Mouse (Mus musculus) spleen, adult 2 months (tissue): ENCODE measurements at regions not wholly inside any gene's neighbourhood (a gene's known extent, or its start where the extent isn't known, plus 50 kb on each side); places are given as distances from the start of the nearest gene placed in this dataset.

Source experiments
- DNase-seq, 2 experiments: peaks; one replicate each; pipeline versions ENCODE4 v3.0.0 to v3.0.0-alpha.2; 2012 to 2021; ENCODE audit warnings: low spot score in 2 of 2, low read depth in 1 of 2
- H3K27ac ChIP-seq: fragments of 200-500 bp; 2 replicates; pipeline ENCODE4 v1.5.1; 2012; ENCODE audit warnings: low read length, inconsistent platforms; ENCODE audit not compliant: insufficient read depth
- H3K27me3 ChIP-seq: fragments of 200-500 bp; 2 replicates; pipeline ENCODE4 v1.6.1; 2012; ENCODE audit warnings: mild to moderate bottlenecking, moderate library complexity, low read length, inconsistent platforms; ENCODE audit not compliant: control insufficient read depth, insufficient read depth
- H3K36me3 ChIP-seq: fragments of 200-500 bp; 2 replicates; pipeline ENCODE4 v1.6.1; 2012; ENCODE audit warnings: mild to moderate bottlenecking, low read length, inconsistent platforms; ENCODE audit not compliant: control insufficient read depth, insufficient read depth
- H3K4me1 ChIP-seq: fragments of 200-500 bp; 2 replicates; pipeline ENCODE4 v1.6.1; 2011; ENCODE audit warnings: inconsistent platforms; ENCODE audit not compliant: control insufficient read depth, insufficient read depth, insufficient read length
- H3K4me3 ChIP-seq: fragments of 200-500 bp; 2 replicates; pipeline ENCODE4 v1.5.1; 2011; ENCODE audit warnings: mild to moderate bottlenecking, inconsistent platforms; ENCODE audit not compliant: insufficient read depth, insufficient read length; ENCODE audit errors: extremely low read depth
- CTCF ChIP-seq: fragments of 200-500 bp; IDR thresholded peaks from 2 replicates; pipeline ENCODE4 v1.5.1; 2011; ENCODE audit warnings: mild to moderate bottlenecking, inconsistent platforms; ENCODE audit not compliant: insufficient read depth, insufficient read length, insufficient replicate concordance; ENCODE audit errors: extremely low read depth
- POLR2A ChIP-seq: fragments of 200-500 bp; IDR thresholded peaks from 2 replicates; pipeline ENCODE4 v1.6.1; 2011; ENCODE audit warnings: low read depth, low read length, inconsistent platforms
- WGBS: fragments of 180-500 bp; shearing (Covaris S2); methylation state at CpG from one replicate; pipeline ENCODE4 v1.1.7; 2018; 5-methylcytosine and 5-hydroxymethylcytosine counted together

- H3K36me3 ChIP-seq = no peaks in the 10 kb centered on the region
- H3K27ac ChIP-seq = no peak overlapping the region
- no peaks in the 10 kb centered on the region for H3K27me3 ChIP-seq
- H3K4me1 ChIP-seq = peaks cover 1% of the 10 kb centered on the region; the same call in 1 of the 2 replicates
- TF ChIP-seq CTCF = no peak
- no peak for TF ChIP-seq POLR2A
- no peak overlapping the region for H3K4me3 ChIP-seq
- 88% methylated on average over 2 of the region's 2 CpGs for WGBS
- no peak for DNase-seq
These were observed 294.1 kb downstream of the Cog6 start for GRCm38 (mm10) chr3:52722946-52723345.

- no peak for DNase-seq
- Histone ChIP-seq H3K4me3 (no peak overlapping the region), H3K27ac (no peak overlapping the region), H3K27me3 (no peaks in the 10 kb centered on the region), H3K4me1 (peaks cover 3% of the 10 kb centered on the region; the same call in 1 of the 2 replicates), H3K36me3 (no peaks in the 10 kb centered on the region)
- 90% methylated on average over 3 of the region's 3 CpGs for WGBS
- TF ChIP-seq CTCF (no peak), POLR2A (no peak)
These were observed 297.9 kb downstream of the Cog6 start for GRCm38 (mm10) chr3:52719181-52719580.

DNA sequence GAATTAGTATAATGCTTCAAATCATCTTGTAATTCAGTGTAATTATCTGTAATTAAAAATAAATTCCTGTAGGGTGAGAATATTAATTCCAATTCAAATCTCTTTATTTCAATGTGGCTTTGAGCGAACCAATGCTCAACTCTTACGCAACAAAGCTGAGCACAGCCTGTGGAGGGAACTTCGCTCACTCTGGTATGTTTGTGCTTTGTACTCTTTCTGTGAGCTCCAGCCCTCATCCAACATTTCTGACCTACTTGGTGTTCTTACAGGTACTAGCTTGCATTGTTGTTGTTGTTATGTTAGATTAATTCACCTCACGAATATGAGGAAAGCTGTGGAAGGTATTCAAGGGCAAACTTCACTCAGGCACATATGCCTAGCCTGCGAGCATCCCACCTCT lies 299.7 kb downstream of the Cog6 start:
- Histone ChIP-seq H3K27ac (no peak overlapping the region), H3K4me3 (no peak overlapping the region), H3K4me1 (peaks cover 3% of the 10 kb centered on the region; the same call in 1 of the 2 replicates), H3K27me3 (no peaks in the 10 kb centered on the region), H3K36me3 (no peaks in the 10 kb centered on the region)
- no peak for TF ChIP-seq POLR2A
- no peak for TF ChIP-seq CTCF
- 91% methylated on average over 5 of the region's 5 CpGs for WGBS
- no peak for DNase-seq

DNA sequence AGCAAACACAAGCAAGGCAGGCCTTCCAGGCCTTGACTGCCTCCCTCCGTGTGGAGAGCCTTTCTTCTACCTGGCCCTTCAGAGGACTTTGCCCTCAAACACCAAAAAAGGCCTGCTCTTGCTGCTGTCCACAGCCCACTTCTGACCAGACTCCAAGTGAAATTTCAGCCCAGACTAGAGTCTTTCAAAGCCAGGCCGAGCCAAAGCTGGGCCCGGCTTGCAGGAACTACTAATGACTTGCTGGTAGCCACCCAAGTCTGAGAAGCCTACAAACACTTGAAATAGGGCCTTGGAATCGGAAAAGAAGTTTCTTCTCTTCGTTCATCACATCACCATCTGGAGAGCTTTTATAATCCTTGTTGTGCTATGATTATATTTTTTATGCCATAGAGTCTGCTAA lies 304.9 kb downstream of the Cog6 start:
- TF ChIP-seq CTCF = no peak
- TF ChIP-seq POLR2A = no peak
- H3K4me1 ChIP-seq = no peaks in the 10 kb centered on the region
- no peak overlapping the region for H3K27ac ChIP-seq
- no peak overlapping the region for H3K4me3 ChIP-seq
- no peak for DNase-seq
- H3K36me3 ChIP-seq = no peaks in the 10 kb centered on the region
- H3K27me3 ChIP-seq = no peaks in the 10 kb centered on the region
- 92% methylated on average over 5 of the region's 5 CpGs for whole genome bisulfite sequencing

- Histone ChIP-seq H3K36me3 (no peaks in the 10 kb centered on the region), H3K4me1 (no peaks in the 10 kb centered on the region), H3K27ac (no peak overlapping the region), H3K27me3 (no peaks in the 10 kb centered on the region), H3K4me3 (no peak overlapping the region)
- TF ChIP-seq CTCF (no peak), POLR2A (no peak)
- no peak for DNase-seq
- 94% methylated on average over 9 of the region's 9 CpGs for WGBS
These were observed 305.9 kb downstream of the Cog6 start for GRCm38 (mm10) chr3:52711133-52711532.

GRCm38 (mm10) chr3:52708746-52709145 lies 308.3 kb downstream of the Cog6 start:
- WGBS = 93% methylated on average over 3 of the region's 3 CpGs
- DNase-seq = no peak
- Histone ChIP-seq H3K4me1 (no peaks in the 10 kb centered on the region), H3K4me3 (no peak overlapping the region), H3K27me3 (no peaks in the 10 kb centered on the region), H3K27ac (no peak overlapping the region), H3K36me3 (no peaks in the 10 kb centered on the region)
- TF ChIP-seq POLR2A (no peak), CTCF (no peak)

DNA sequence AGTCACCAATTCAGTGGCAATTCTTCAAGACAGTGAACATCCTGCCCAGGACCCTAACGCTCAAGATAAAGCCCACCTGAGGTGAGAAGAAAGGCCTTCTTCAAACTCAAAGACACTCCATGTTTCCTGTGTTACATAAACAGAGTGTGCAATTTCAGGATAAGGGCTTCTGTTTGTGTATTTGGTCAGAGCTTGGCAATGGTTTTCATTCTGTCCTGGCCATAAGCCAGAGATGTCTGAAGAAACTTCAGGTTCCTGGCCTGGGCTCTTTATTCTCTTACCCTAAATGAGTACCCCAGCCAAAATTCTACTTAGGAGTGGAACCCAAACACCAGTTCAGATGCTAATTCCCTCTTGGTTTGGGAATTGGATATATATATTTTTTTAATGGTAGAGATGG lies 308.7 kb downstream of the Cog6 start:
- Histone ChIP-seq H3K4me1 (no peaks in the 10 kb centered on the region), H3K27me3 (no peaks in the 10 kb centered on the region), H3K4me3 (no peak overlapping the region), H3K27ac (no peak overlapping the region), H3K36me3 (no peaks in the 10 kb centered on the region)
- no peak for DNase-seq
- WGBS = 87% methylated on average over 1 of the region's 1 CpGs
- no peak for TF ChIP-seq POLR2A
- TF ChIP-seq CTCF = no peak

GRCm38 (mm10) chr3:52706626-52707025 lies 310.4 kb downstream of the Cog6 start:
- no peak for DNase-seq
- H3K27me3 ChIP-seq = no peaks in the 10 kb centered on the region
- TF ChIP-seq POLR2A (no peak), CTCF (no peak)
- H3K36me3 ChIP-seq = no peaks in the 10 kb centered on the region
- 80% methylated on average over 2 of the region's 2 CpGs for WGBS
- no peak overlapping the region for H3K27ac ChIP-seq
- H3K4me3 ChIP-seq = no peak overlapping the region
- H3K4me1 ChIP-seq = 0 out of 2 replicates have a peak, but pooled peaks cover 1% of the 10 kb centered on the region
